Mouse (Mus musculus): ENCODE results near the gene Krtcap3.
A peak's percentile ranks its signal among the peaks of the same experiment; 100 is the strongest.

GRCm38 (mm10) chr5:31219070-31219469, 32.4 kb upstream of the Krtcap3 start:
- TF ChIP-seq GATA1 (IDR thresholded peaks at IDR 0.05; ENCODE audit: low read length) (peak; percentile 43; the same call in 1 of the 2 replicates), TAL1 (IDR thresholded peaks at IDR 0.05; ENCODE audit: low read length) (no peak)
